Mouse (Mus musculus) liver, adult 2 months (tissue): ENCODE data around the gene Mob3c.

Experiments used
- CTCF ChIP-seq: fragments of 200-500 bp; IDR thresholded peaks from 2 replicates; pipeline ENCODE4 v1.5.1; 2011; ENCODE audit warnings: low read depth, low read length, control low read depth
- POLR2A ChIP-seq: fragments of 200-500 bp; IDR thresholded peaks from 2 replicates; pipeline ENCODE4 v1.6.1; 2011; ENCODE audit warnings: low read length, control low read depth; ENCODE audit not compliant: insufficient read depth; ENCODE audit errors: extremely low read depth

GRCm38 (mm10) chr4:115869512-115870210 lies 41.8 kb downstream of the Mob3c start:
- TF ChIP-seq POLR2A (no peak), CTCF (no peak)
